Mouse (Mus musculus) liver, postnatal 0 days (tissue): ENCODE results near the gene Nsmce1.

Source experiments
- CTCF ChIP-seq: sonication (generic); IDR thresholded peaks from 2 replicates; pipeline ENCODE4 v1.5.1; 2016; ENCODE audit warnings: antibody characterized with exemption, low read depth
- EP300 ChIP-seq: IDR thresholded peaks from 2 replicates; pipeline ENCODE4 v1.6.1; 2016; ENCODE audit warnings: antibody characterized with exemption, low read depth, mild to moderate bottlenecking

DNA sequence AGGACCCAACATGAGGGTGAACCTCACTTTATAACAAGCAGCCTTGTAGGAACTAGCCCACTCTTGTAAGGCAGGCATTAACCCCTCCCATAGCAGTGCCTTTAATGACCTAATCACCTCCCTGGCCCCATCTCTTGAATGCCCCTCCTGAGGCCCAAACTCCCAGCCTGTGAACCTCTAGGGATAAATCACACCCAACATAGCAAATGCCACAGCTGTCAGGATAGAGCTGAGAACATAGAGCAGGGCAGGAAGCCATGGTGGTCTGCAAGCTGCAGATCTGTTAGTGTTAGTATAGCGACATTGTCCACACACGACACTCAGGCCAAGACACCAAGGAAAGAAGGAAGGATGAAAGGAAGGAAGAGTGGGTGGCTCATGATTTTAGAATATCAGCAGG lies 40.3 kb downstream of the Nsmce1 start:
- TF ChIP-seq CTCF (no peak), EP300 (no peak)
